Mouse (Mus musculus): ENCODE measurements around the gene Tifab.

Tifab gene

GRCm38 (mm10) chr13:56139167-56139751 lies 39.4 kb downstream of the Tifab start:
- no peak for ATAC-seq (ENCODE audit: low TSS enrichment)

- no peak for ATAC-seq (ENCODE audit: low TSS enrichment)
These were observed 42.5 kb downstream of the Tifab start, which contains the start of gene H2afy for GRCm38 (mm10) chr13:56136200-56136599. Gene H2afy (minus strand): TSS chr13:56136361.

- peak; percentile 93 for ATAC-seq (ENCODE audit: low TSS enrichment)
These were observed 43.2 kb downstream of the Tifab start for GRCm38 (mm10) chr13:56135231-56136052.

- peak; percentile 27; the same call in 1 of the 2 replicates for ATAC-seq (ENCODE audit: low TSS enrichment)
These were observed 44.0 kb downstream of the Tifab start for GRCm38 (mm10) chr13:56134631-56135181.

GRCm38 (mm10) chr13:56134031-56134430 lies 44.7 kb downstream of the Tifab start:
- no peak for ATAC-seq (ENCODE audit: low TSS enrichment)

GRCm38 (mm10) chr13:56132941-56133340 lies 45.7 kb downstream of the Tifab start:
- ATAC-seq (ENCODE audit: low TSS enrichment) = no peak

GRCm38 (mm10) chr13:56132326-56132936 lies 46.3 kb downstream of the Tifab start:
- no peak for ATAC-seq (ENCODE audit: low TSS enrichment)

GRCm38 (mm10) chr13:56130544-56130943 lies 48.1 kb downstream of the Tifab start:
- ATAC-seq (ENCODE audit: low TSS enrichment) = no peak

GRCm38 (mm10) chr13:56129578-56129977 lies 49.1 kb downstream of the Tifab start:
- ATAC-seq (ENCODE audit: low TSS enrichment) = no peak

GRCm38 (mm10) chr13:56129014-56129413 lies 49.7 kb downstream of the Tifab start:
- ATAC-seq (ENCODE audit: low TSS enrichment) = no peak

- no peak for ATAC-seq (ENCODE audit: low TSS enrichment)
These were observed 53.1 kb downstream of the Tifab start for GRCm38 (mm10) chr13:56125632-56126031.
